Mouse (Mus musculus) adrenal gland (tissue): ENCODE data around the gene Xylt1.

Experiments
- intact Hi-C: fragments of 180-260 bp; cut with DNase I; formaldehyde crosslinking; loops from one replicate; pipeline ENCODE4 v1.15.1; 2025

The Xylt1 gene

DNA sequence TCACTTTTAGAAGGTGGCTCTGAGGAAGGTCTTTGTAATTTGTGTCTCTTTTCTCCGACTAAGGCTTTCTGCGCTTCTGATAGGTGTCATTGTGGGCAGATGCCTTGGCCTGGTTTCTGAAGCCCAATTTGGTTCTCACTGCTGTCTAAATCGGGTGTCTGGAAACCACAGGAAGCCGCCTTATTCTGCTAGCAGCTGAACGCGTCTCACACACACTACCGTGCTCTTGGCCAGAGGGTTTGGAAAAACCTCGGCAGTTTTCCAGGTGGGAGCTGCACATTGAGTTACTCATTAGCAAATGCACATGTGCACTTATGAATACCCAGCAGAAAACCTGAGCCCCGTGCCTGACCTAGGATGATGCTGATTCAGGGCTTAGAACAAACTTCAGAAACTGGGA is 52.9 kb downstream of the Xylt1 start:
- intact Hi-C loops = no loop called here

DNA sequence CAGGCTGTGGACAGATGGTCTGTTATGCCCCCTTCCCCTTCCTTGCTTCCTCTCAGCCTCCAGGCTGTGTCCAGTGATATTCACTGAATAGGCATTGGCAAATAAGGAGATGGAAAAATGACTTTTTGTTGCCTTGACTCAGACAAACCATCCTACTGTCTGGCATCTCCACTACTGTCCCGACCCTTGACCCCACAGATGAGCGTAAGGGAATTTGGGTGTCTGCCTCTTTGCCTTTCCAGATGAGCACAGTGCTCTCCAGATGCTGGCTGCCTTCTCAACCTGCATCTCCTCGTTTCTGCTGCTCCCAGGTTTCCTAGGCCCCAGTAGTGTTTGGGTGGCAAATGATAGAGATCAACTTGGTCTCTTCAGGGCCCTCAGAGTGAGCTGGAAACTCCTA is 54.3 kb downstream of the Xylt1 start:
- intact Hi-C loops = no loop called here

DNA sequence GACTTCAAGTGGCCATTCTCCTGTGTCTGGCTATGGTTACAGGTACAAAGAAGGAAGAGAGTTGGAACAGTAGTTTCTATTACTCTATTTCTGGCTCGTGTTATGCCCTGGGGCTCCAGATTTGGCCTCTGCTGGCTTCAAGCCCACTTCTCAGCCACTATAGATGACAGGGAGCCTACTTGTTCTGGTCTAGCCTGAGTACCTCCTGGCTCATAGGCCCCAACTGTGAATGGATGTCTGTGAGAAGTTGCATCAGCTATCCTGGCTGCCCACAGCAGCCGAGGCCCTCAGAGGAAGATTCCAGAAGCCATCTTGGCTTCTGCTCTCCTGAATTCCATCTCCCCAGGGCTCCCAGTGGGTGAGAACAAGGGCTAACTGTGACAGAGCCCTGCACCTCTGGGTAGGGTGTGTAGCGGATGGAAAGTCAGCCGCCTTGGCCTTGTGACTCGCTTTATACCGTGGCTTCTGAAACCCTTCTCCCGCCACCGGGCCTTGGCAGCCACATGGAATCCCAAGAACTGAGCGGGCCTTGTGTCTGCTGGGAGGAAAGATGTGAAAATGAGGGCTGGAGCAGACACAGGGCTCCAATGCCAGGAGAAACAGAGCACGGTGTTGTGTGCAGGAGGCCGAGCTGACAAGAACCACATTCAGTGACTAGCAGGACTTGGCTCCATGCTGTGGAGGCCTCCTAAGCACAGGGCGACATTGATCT is 55.1 kb downstream of the Xylt1 start:
- intact Hi-C loops = no loop called here

- intact Hi-C loops = no loop called here
Observed at GRCm38 (mm10) chr7:117436892-117437291, 56.1 kb downstream of the Xylt1 start.

GRCm38 (mm10) chr7:117440994-117441393 is 60.2 kb downstream of the Xylt1 start:
- intact Hi-C loops = no loop called here

DNA sequence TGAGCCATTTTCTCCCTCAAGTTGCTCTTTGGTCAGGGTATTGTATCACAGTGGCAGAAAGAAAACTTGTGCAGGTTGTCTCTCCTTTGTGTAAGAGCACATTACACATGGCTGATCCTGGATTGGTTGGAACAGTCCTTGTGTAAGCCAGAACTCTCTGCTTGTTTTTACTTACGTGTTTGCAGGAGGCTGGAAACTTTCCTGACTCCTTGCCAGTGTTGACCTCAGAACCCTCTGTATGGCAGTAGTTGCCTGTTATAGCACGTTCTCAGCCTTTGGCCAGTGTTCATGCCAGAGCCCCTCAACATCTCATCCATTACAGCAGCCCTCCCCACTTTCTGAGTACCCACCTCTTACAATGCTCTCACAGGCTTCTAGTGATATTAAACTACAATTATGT is 61.9 kb downstream of the Xylt1 start:
- intact Hi-C loops = no loop called here

- intact Hi-C loops = no loop called here
Observed at GRCm38 (mm10) chr7:117443215-117443614, 62.4 kb downstream of the Xylt1 start.

GRCm38 (mm10) chr7:117445471-117445870 is 64.7 kb downstream of the Xylt1 start:
- intact Hi-C loops = no loop called here

DNA sequence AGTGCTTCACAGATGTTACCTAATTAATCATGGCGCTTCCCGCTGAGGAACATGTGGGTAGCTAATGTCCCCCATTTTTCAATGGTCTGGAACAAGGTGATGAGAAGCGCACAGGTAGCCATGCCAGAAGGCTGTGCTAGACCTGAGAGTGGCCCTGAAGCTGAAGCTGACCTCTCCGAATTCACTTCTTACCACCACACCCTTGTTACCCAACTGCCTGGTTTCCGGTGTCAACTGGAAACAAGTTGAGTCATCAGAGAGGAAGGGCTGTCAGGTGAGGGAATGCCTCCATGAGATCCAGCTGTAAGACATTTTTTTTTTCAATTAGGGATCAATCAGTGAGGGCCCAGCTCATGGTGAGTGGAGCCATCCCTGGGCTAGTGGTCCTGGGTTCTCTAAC is 68.8 kb downstream of the Xylt1 start:
- intact Hi-C loops = no loop called here

DNA sequence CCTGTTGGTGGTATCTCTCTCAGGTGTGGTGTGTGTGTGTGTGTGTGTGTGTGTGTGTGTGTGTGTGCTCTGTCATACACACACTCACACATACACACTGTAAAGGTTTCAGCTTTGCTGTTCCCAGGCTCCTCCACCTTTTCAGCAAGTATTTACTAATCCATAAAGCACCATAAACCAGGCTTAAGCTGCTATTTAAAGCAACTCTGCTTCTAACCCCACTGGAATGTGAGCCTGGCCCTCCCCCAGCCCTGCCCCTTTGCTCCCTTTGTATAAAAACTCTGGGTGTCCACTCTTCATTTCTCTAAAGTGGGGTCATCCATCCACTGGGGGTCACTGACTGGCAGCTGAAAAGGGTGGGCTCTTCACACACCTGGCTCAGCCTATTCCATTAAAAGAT is 70.4 kb downstream of the Xylt1 start:
- intact Hi-C loops = no loop called here

DNA sequence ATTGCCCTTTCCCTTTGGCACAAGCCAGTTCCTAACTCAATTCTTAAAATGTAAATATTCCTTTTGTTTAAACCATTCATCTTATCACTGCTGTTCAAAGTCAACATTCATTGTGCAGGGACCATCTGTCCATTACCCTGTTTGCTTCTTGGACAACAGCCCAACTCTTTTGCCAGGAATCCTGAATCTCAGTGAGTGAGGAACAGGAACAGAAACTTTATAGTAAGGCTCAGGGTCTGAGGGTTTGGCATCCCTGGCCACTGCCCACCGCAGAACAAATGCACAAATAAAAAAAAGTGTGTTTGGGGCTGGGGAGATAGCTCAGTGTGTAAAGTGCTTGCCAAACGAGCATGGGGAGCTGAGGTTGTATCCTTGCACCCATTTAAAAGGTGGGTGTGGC is 71.5 kb downstream of the Xylt1 start:
- intact Hi-C loops = no loop called here

DNA sequence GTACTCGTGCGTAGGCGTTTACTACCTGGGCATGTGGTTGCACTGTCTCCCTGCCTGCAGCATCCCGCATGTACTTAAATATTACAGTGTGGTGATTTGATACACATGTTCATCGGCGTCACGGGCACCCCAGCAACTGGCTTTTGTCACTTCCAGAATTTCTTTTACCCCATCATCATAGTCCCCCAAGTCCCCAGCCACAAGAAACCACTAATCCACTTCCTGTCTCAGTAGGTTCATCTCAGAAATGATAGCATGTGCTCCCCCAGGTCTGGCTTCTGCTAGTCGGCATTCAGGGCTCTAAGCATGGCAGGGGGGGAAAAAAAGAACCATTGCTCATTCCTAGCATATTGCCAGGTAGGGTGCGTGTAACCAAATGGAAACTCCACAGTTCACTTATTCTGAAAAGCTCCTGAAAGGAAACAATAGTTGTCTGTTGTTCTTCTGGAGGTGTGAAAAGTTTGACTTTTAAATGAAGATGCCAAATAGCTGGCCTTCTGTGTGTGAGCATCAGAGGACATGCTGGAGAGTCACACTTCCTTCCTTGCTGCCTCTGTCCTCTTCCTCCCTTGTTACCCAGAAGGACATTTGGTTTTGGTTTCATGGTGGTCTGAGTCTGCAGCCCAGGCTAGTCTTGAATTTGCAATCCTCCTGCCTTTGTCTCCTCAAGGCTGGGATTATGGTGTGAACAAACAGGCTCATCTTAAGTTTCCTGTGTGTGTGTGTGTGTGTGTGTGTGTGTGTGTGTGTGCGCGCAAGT is 74.2 kb downstream of the Xylt1 start:
- intact Hi-C loops = no loop called here

GRCm38 (mm10) chr7:117462196-117462935 is 81.6 kb downstream of the Xylt1 start:
- intact Hi-C loops = no loop called here

- intact Hi-C loops = no loop called here
Observed at GRCm38 (mm10) chr7:117464956-117465355, 84.2 kb downstream of the Xylt1 start.

GRCm38 (mm10) chr7:117466006-117466780 is 85.4 kb downstream of the Xylt1 start:
- intact Hi-C loops = no loop called here

- intact Hi-C loops = no loop called here
Observed at GRCm38 (mm10) chr7:117470243-117470802, 89.5 kb downstream of the Xylt1 start.

GRCm38 (mm10) chr7:117472055-117472780 is 91.4 kb downstream of the Xylt1 start:
- intact Hi-C loops = no loop called here

- intact Hi-C loops = no loop called here
Observed at GRCm38 (mm10) chr7:117472781-117473743, 92.3 kb downstream of the Xylt1 start.

GRCm38 (mm10) chr7:117474302-117474701 is 93.5 kb downstream of the Xylt1 start:
- intact Hi-C loops = no loop called here
